10 mouse cellular contexts compared by ENCODE assay signal in genomic region chr7:141428701-141429100, GRCm38 (mm10). TPM values are rescaled to one million over a fixed set of nuclear protein-coding genes. Genes with fewer than 3 reads are reported as not detected.
A peak's percentile ranks its signal among the peaks of the same experiment; 100 is the strongest.
DNase-seq lines count a peak whose midpoint lies in the region; ATAC-seq and TF ChIP-seq lines count a peak whose summit lies in the region.
"Had no signal": no experiment of that assay in that cellular context is flagged by ENCODE, and none has a peak within 500 bp of the region (broad histone marks: within the 10 kb centered on the region; RNA-seq: fewer than 3 reads in every experiment).

No protein-coding gene starts in this region.

- H3K4me3 ChIP-seq in stomach, embryonic 14.5 days (ENCODE audit: low read depth, low read length) = no peak overlapping the region
- H3K4me3 ChIP-seq in stomach, postnatal 0 days (ENCODE audit: low read depth, low read length) = no peak overlapping the region
- H3K4me3 ChIP-seq in limb, embryonic 14.5 days (replicated peaks; ENCODE audit: low read length) = peak overlapping the region; percentile 19

- H3K27ac ChIP-seq in stomach, embryonic 14.5 days (ENCODE audit: low read length) = no peak overlapping the region
- H3K27ac ChIP-seq in stomach, postnatal 0 days (replicated peaks) = no peak overlapping the region
- H3K27ac ChIP-seq in limb, embryonic 14.5 days (replicated peaks; ENCODE audit: low read depth, low read length) = no peak overlapping the region

- no peak for TF ChIP-seq POLR2A in limb, embryonic 14.5 days (IDR thresholded peaks at IDR 0.05; ENCODE audit: borderline replicate concordance, extremely low read depth, insufficient read depth, insufficient read length)

- DNase-seq in cerebellum, postnatal 25 days = peak; percentile 53 to 57
- DNase-seq in cerebellum, adult 9-10 months = no peak
- DNase-seq in stomach, postnatal 0 days (ENCODE audit: low spot score) = no peak
- DNase-seq in limb, embryonic 14.5 days (ENCODE audit: low spot score) = no peak
- no peak for DNase-seq in frontal cortex, postnatal 14 days (ENCODE audit: low spot score in 2 of 2)
- no peak for DNase-seq in urinary bladder, postnatal 4 days (ENCODE audit: low spot score in 2 of 2)

- H3K9me3 ChIP-seq in stomach, embryonic 14.5 days (ENCODE audit: control insufficient read depth, low read depth, low read length) = no peaks in the 10 kb centered on the region
- H3K9me3 ChIP-seq in stomach, postnatal 0 days (ENCODE audit: control insufficient read depth, low read length) = no peaks in the 10 kb centered on the region
- H3K9me3 ChIP-seq in limb, embryonic 14.5 days (ENCODE audit: control insufficient read depth, low read length) = no peaks in the 10 kb centered on the region

- no peak for TF ChIP-seq CTCF in stomach, postnatal 0 days (IDR thresholded peaks at IDR 0.05; ENCODE audit: low read depth)

- 52% methylated on average over 5 of the region's 5 CpGs for WGBS in stomach, embryonic 14.5 days
- WGBS in stomach, postnatal 0 days = 45% methylated on average over 5 of the region's 5 CpGs
- 50% methylated on average over 5 of the region's 5 CpGs for WGBS in limb, embryonic 14.5 days

- peaks cover 10% of the 10 kb centered on the region for H3K4me1 ChIP-seq in stomach, embryonic 14.5 days (ENCODE audit: control insufficient read depth, insufficient read depth, low read length)
- no peaks in the 10 kb centered on the region; the same call in 1 of the 2 replicates for H3K4me1 ChIP-seq in stomach, postnatal 0 days (replicated peaks; ENCODE audit: control insufficient read depth, insufficient read depth)
- H3K4me1 ChIP-seq in limb, embryonic 14.5 days (ENCODE audit: control insufficient read depth, insufficient read depth, low read length) = peaks cover 10% of the 10 kb centered on the region

- no peaks in the 10 kb centered on the region for H3K27me3 ChIP-seq in stomach, embryonic 14.5 days (ENCODE audit: control insufficient read depth, insufficient read depth, low read length)
- no peaks in the 10 kb centered on the region for H3K27me3 ChIP-seq in stomach, postnatal 0 days (ENCODE audit: control insufficient read depth, insufficient read depth, low read length)
- H3K27me3 ChIP-seq in limb, embryonic 14.5 days (ENCODE audit: control insufficient read depth, insufficient read depth, low read length) = no peaks in the 10 kb centered on the region

- TF ChIP-seq EP300 in stomach, postnatal 0 days (optimal IDR thresholded peaks at IDR 0.05) = no peak

- H3K9ac ChIP-seq in stomach, embryonic 14.5 days (replicated peaks; ENCODE audit: low read depth, low read length) = no peak overlapping the region
- no peak overlapping the region for H3K9ac ChIP-seq in stomach, postnatal 0 days (ENCODE audit: low read length)
- no peak overlapping the region for H3K9ac ChIP-seq in limb, embryonic 14.5 days (ENCODE audit: low read depth, low read length, severe bottlenecking)

- H3K36me3 ChIP-seq in stomach, embryonic 14.5 days (ENCODE audit: control insufficient read depth, insufficient read depth, low read length) = peaks cover 26% of the 10 kb centered on the region
- H3K36me3 ChIP-seq in stomach, postnatal 0 days (ENCODE audit: control insufficient read depth, insufficient read depth, low read length) = peaks cover 11% of the 10 kb centered on the region; the same call in 1 of the 2 replicates
- H3K36me3 ChIP-seq in limb, embryonic 14.5 days (ENCODE audit: control insufficient read depth, insufficient read depth, low read length) = peaks cover 37% of the 10 kb centered on the region

- H3K4me2 ChIP-seq in stomach, embryonic 14.5 days (replicated peaks; ENCODE audit: low read depth, low read length) = peak overlapping the region; percentile 26; the same call in 1 of the 2 replicates
- no peak overlapping the region for H3K4me2 ChIP-seq in stomach, postnatal 0 days (replicated peaks; ENCODE audit: low read depth)
- peak overlapping the region; percentile 39 for H3K4me2 ChIP-seq in limb, embryonic 14.5 days (replicated peaks; ENCODE audit: low read depth, low read length, severe bottlenecking)

- ATAC-seq in stomach, embryonic 14.5 days (ENCODE audit: insufficient number of reproducible peaks, insufficient read depth, low FRiP score, low read depth) = no peak
- no peak for ATAC-seq in stomach, postnatal 0 days (ENCODE audit: low FRiP score, low TSS enrichment)
- no peak for ATAC-seq in limb, embryonic 14.5 days (ENCODE audit: low FRiP score, low read depth)
- ATAC-seq in megakaryocyte progenitor cell, adult 5-6 weeks (replicated peaks; ENCODE audit: poor library complexity) = no peak

RNA-seq across cellular contexts. Expression of gene Cend1, which starts 0.6 kb away (rescaled TPM):
- 1.8 and 1.9 TPM in 2 replicates for polyA plus RNA-seq in stomach, embryonic 14.5 days (2014; fragmentation: Nextera tagmentation; extraction: Ambion mirVana)
- polyA plus RNA-seq in stomach, postnatal 0 days (2015; fragmentation: Nextera tagmentation; extraction: Ambion mirVana) = 2.0 and 2.5 TPM in 2 replicates
- 1.8 TPM in 2 replicates for polyA plus RNA-seq in limb, embryonic 14.5 days (2012; rRNA removed)
- 0.66 and 0.75 TPM in 2 replicates for polyA plus RNA-seq in limb, embryonic 14.5 days (2014; fragmentation: Nextera tagmentation; extraction: Ambion mirVana)
- total RNA-seq in megakaryocyte progenitor cell, adult 5-6 weeks (2015) = not detected in 2 replicates
- not detected in 2 replicates for total RNA-seq in megakaryocyte progenitor cell, adult 5-6 weeks (2017)
- total RNA-seq: liver, adult 2 months; megakaryocyte-erythroid progenitor cell, adult 5-6 weeks had no signal

RNA-seq across cellular contexts. Expression of gene Slc25a22, which starts 9.0 kb away (rescaled TPM):
- 31.5 and 34.0 TPM in 2 replicates for polyA plus RNA-seq in stomach, embryonic 14.5 days (2014; fragmentation: Nextera tagmentation; extraction: Ambion mirVana)
- polyA plus RNA-seq in stomach, postnatal 0 days (2015; fragmentation: Nextera tagmentation; extraction: Ambion mirVana) = 17.2 and 17.6 TPM in 2 replicates
- 75.1 and 104 TPM in 2 replicates for polyA plus RNA-seq in limb, embryonic 14.5 days (2012; rRNA removed)
- 22.8 and 32.2 TPM in 2 replicates for polyA plus RNA-seq in limb, embryonic 14.5 days (2014; fragmentation: Nextera tagmentation; extraction: Ambion mirVana)
- 15.5 and 19.8 TPM in 2 replicates for total RNA-seq in megakaryocyte progenitor cell, adult 5-6 weeks (2015)
- total RNA-seq in megakaryocyte progenitor cell, adult 5-6 weeks (2017) = 4.4 and 5.3 TPM in 2 replicates

RNA-seq across cellular contexts. Expression of gene Gatd1, which starts 14.8 kb away (rescaled TPM):
- polyA plus RNA-seq in stomach, embryonic 14.5 days (2014; fragmentation: Nextera tagmentation; extraction: Ambion mirVana) = 57.8 and 61.4 TPM in 2 replicates
- 30.8 and 33.8 TPM in 2 replicates for polyA plus RNA-seq in stomach, postnatal 0 days (2015; fragmentation: Nextera tagmentation; extraction: Ambion mirVana)
- 92.3 and 108 TPM in 2 replicates for polyA plus RNA-seq in limb, embryonic 14.5 days (2012; rRNA removed)
- 49.0 and 51.2 TPM in 2 replicates for polyA plus RNA-seq in limb, embryonic 14.5 days (2014; fragmentation: Nextera tagmentation; extraction: Ambion mirVana)
- 21.9 and 25.9 TPM in 2 replicates for total RNA-seq in megakaryocyte progenitor cell, adult 5-6 weeks (2015)
- total RNA-seq in megakaryocyte progenitor cell, adult 5-6 weeks (2017) = 13.5 and 16.3 TPM in 2 replicates

RNA-seq across cellular contexts. Expression of gene Pidd1, which starts 15.1 kb away (rescaled TPM):
- polyA plus RNA-seq in stomach, embryonic 14.5 days (2014; fragmentation: Nextera tagmentation; extraction: Ambion mirVana) = 8.5 and 10.1 TPM in 2 replicates
- 1.8 and 2.0 TPM in 2 replicates for polyA plus RNA-seq in stomach, postnatal 0 days (2015; fragmentation: Nextera tagmentation; extraction: Ambion mirVana)
- 25.0 and 43.0 TPM in 2 replicates for polyA plus RNA-seq in limb, embryonic 14.5 days (2012; rRNA removed)
- polyA plus RNA-seq in limb, embryonic 14.5 days (2014; fragmentation: Nextera tagmentation; extraction: Ambion mirVana) = 6.9 and 8.2 TPM in 2 replicates
- total RNA-seq in megakaryocyte progenitor cell, adult 5-6 weeks (2015) = 14.2 and 14.4 TPM in 2 replicates
- total RNA-seq in megakaryocyte progenitor cell, adult 5-6 weeks (2017) = 9.7 and 11.2 TPM in 2 replicates

RNA-seq across cellular contexts. Expression of gene Rplp2, which starts 18.5 kb away (rescaled TPM):
- 1,504 and 1,535 TPM in 2 replicates for polyA plus RNA-seq in stomach, embryonic 14.5 days (2014; fragmentation: Nextera tagmentation; extraction: Ambion mirVana)
- polyA plus RNA-seq in stomach, postnatal 0 days (2015; fragmentation: Nextera tagmentation; extraction: Ambion mirVana) = 1,187 and 1,334 TPM in 2 replicates
- polyA plus RNA-seq in limb, embryonic 14.5 days (2012; rRNA removed) = 909 and 1,375 TPM in 2 replicates
- 1,364 and 1,396 TPM in 2 replicates for polyA plus RNA-seq in limb, embryonic 14.5 days (2014; fragmentation: Nextera tagmentation; extraction: Ambion mirVana)
- total RNA-seq in megakaryocyte progenitor cell, adult 5-6 weeks (2015) = 2,968 and 3,129 TPM in 2 replicates
- total RNA-seq in megakaryocyte progenitor cell, adult 5-6 weeks (2017) = 2,070 and 2,265 TPM in 2 replicates

Comparison
In these comparisons a context has a peak if more than half of its experiments do, and no peak if none do; other contexts are left out.
1. DNase-seq: peak in cerebellum, postnatal 25 days (2 of 2); none in cerebellum, adult 9-10 months (single experiment), stomach, postnatal 0 days (single experiment), limb, embryonic 14.5 days (single experiment), frontal cortex, postnatal 14 days (0 of 2) and urinary bladder, postnatal 4 days (0 of 2).